Mouse (Mus musculus) embryonic fibroblast, embryonic 13.5 days (primary cell): ENCODE measurements at regions not wholly inside any gene's neighbourhood (a gene's known extent, or its start where the extent isn't known, plus 50 kb on each side); places are given as distances from the start of the nearest gene placed in this dataset.

Source experiments
- H3K27ac ChIP-seq: 2 replicates; pipeline ENCODE4 v1.5.1; 2012; ENCODE audit warnings: low read length, control low read depth, inconsistent platforms; ENCODE audit not compliant: insufficient read depth
- H3K4me1 ChIP-seq: 2 replicates; pipeline ENCODE4 v1.6.1; 2011; ENCODE audit warnings: low read length; ENCODE audit not compliant: control insufficient read depth, insufficient read depth
- H3K4me3 ChIP-seq: 2 replicates; pipeline ENCODE4 v1.5.1; 2011; ENCODE audit warnings: mild to moderate bottlenecking, control low read depth, low read length; ENCODE audit not compliant: insufficient read depth
- CTCF ChIP-seq: IDR thresholded peaks from 2 replicates; pipeline ENCODE4 v1.5.1; 2011; ENCODE audit warnings: mild to moderate bottlenecking, control low read depth, low read length, moderate library complexity, borderline replicate concordance; ENCODE audit not compliant: insufficient read depth
- POLR2A ChIP-seq: IDR thresholded peaks from 2 replicates; pipeline ENCODE4 v1.6.1; 2011; ENCODE audit warnings: low read depth, mild to moderate bottlenecking, control low read depth, low read length, moderate library complexity

- Histone ChIP-seq H3K4me3 (no peak overlapping the region), H3K4me1 (no peaks in the 10 kb centered on the region), H3K27ac (no peak overlapping the region)
- no peak for TF ChIP-seq CTCF
- TF ChIP-seq POLR2A = no peak
Measured at GRCm38 (mm10) chr12:112265289-112265969, 119.4 kb downstream of the Kif26a start.

- Histone ChIP-seq H3K4me3 (no peak overlapping the region), H3K27ac (no peak overlapping the region), H3K4me1 (0 out of 2 replicates have a peak, but pooled peaks cover 10% of the 10 kb centered on the region)
- TF ChIP-seq CTCF (no peak), POLR2A (no peak)
Measured at GRCm38 (mm10) chr12:112274026-112274425, 128.0 kb downstream of the Kif26a start.

GRCm38 (mm10) chr12:112274756-112275155 is 128.7 kb downstream of the Kif26a start:
- no peak overlapping the region for H3K27ac ChIP-seq
- TF ChIP-seq CTCF (no peak), POLR2A (no peak)

GRCm38 (mm10) chr12:112276651-112277050 is 130.6 kb downstream of the Kif26a start:
- H3K4me1 ChIP-seq = 0 out of 2 replicates have a peak, but pooled peaks cover 10% of the 10 kb centered on the region

More at GRCm38 (mm10) chr12:112274756-112275155, 128.7 kb downstream of the Kif26a start:
- no peak overlapping the region for H3K4me3 ChIP-seq
- 0 out of 2 replicates have a peak, but pooled peaks cover 10% of the 10 kb centered on the region for H3K4me1 ChIP-seq

GRCm38 (mm10) chr12:112277511-112277910 is 131.5 kb downstream of the Kif26a start:
- Histone ChIP-seq H3K4me3 (no peak overlapping the region), H3K4me1 (0 out of 2 replicates have a peak, but pooled peaks cover 10% of the 10 kb centered on the region), H3K27ac (no peak overlapping the region)
- TF ChIP-seq POLR2A = no peak
- no peak for TF ChIP-seq CTCF

More at GRCm38 (mm10) chr12:112276651-112277050, 130.6 kb downstream of the Kif26a start:
- TF ChIP-seq POLR2A (no peak), CTCF (no peak)
- H3K4me3 ChIP-seq = no peak overlapping the region
- no peak overlapping the region for H3K27ac ChIP-seq

- H3K27ac ChIP-seq = no peak overlapping the region
- H3K4me1 ChIP-seq = no peaks in the 10 kb centered on the region
- TF ChIP-seq POLR2A (no peak), CTCF (no peak)
- H3K4me3 ChIP-seq = no peak overlapping the region
Measured at GRCm38 (mm10) chr12:112285096-112285495, 139.1 kb downstream of the Kif26a start.

GRCm38 (mm10) chr12:112288786-112289185 is 142.8 kb downstream of the Kif26a start:
- Histone ChIP-seq H3K4me1 (no peaks in the 10 kb centered on the region), H3K4me3 (no peak overlapping the region), H3K27ac (no peak overlapping the region)
- no peak for TF ChIP-seq CTCF
- TF ChIP-seq POLR2A = no peak

GRCm38 (mm10) chr12:112290299-112290698 is 144.3 kb downstream of the Kif26a start:
- TF ChIP-seq POLR2A (no peak), CTCF (no peak)
- no peak overlapping the region for H3K27ac ChIP-seq
- no peaks in the 10 kb centered on the region for H3K4me1 ChIP-seq
- H3K4me3 ChIP-seq = no peak overlapping the region

- no peak for TF ChIP-seq CTCF
- TF ChIP-seq POLR2A = no peak
- no peak overlapping the region for H3K4me3 ChIP-seq
- H3K27ac ChIP-seq = no peak overlapping the region
- H3K4me1 ChIP-seq = no peaks in the 10 kb centered on the region
Measured at GRCm38 (mm10) chr12:112291748-112292561, 145.9 kb downstream of the Kif26a start.

GRCm38 (mm10) chr12:112293105-112293504 is 147.1 kb downstream of the Kif26a start:
- H3K4me1 ChIP-seq = no peaks in the 10 kb centered on the region
- H3K4me3 ChIP-seq = no peak overlapping the region
- TF ChIP-seq CTCF (no peak), POLR2A (no peak)
- no peak overlapping the region for H3K27ac ChIP-seq
